Mouse (Mus musculus): ENCODE data around the gene Gabarap. TPM values are rescaled to one million over a fixed set of nuclear protein-coding genes. Genes with fewer than 3 reads are reported as not detected.
A peak's percentile ranks its signal among the peaks of the same experiment; 100 is the strongest.
"Not testable (repeated sequence)": the region's sequence is repeated elsewhere in the genome, so short reads cannot be mapped to it uniquely, and the experiment has no call there.

Gene Gabarap
- total RNA-seq (2021) = 100 to 1,000 TPM; 148 to 170 TPM
- long read RNA-seq, experiment 1, transcript Gabarap-201 (4 exons, 1,351 nt) = major isoform, 192 of 198 reads
- long read RNA-seq, experiment 1, partial matches to known transcripts = 6 of 198 reads
- long read RNA-seq, experiment 1, other reads (novel, unspliced or antisense) = 0 of 198 reads
- long read RNA-seq, experiment 2, transcript Gabarap-201 (4 exons, 1,351 nt) = major isoform, 155 of 163 reads
- long read RNA-seq, experiment 2, partial matches to known transcripts = 7 of 163 reads
- long read RNA-seq, experiment 2, other reads (novel, unspliced or antisense) = 1 of 163 reads

DNA sequence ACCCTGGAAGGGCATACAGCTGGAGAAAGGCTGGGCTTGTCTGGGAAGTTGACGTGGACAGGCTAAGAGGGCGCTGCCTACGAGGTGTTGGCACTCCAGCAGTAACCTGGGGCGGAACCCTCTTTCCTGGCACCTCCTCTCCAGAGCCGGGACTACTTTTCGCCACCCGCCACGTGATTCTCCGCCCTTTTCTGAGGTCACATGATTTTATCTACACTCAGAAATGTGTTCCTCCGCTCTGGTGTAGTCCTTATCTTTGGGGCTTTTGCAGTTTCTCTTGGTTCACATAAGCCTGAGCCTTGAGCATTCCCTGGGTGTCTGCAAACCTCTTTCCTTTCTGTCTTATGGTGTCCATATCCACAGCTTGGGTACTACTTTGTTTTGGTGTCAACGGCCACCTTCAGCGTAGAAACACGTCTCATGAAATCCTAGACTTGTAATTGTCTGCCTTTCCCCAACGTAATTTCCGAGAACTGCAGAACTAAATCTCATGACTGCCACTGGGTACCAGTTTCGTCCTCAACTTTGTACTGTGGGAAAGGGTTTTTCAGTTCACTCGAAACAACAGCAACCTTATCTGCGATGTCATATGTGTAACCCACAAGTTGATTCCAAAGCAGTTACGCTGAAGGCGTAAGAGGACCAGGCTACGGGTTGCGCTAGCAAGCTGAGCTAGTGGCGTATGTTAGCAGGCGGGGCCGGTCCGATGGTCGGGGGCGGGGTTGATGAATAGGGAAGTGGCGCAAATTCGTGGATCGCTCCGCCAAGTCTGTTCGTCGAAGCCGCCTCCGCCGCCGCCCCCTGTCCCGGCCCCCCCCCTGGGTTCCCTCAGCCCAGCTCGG lies at the start of gene Gabarap:
TSS of gene Gabarap (plus strand) at position 294 of the 842 bp plus-strand sequence.
- DNase-seq = peak; percentile 95

DNA sequence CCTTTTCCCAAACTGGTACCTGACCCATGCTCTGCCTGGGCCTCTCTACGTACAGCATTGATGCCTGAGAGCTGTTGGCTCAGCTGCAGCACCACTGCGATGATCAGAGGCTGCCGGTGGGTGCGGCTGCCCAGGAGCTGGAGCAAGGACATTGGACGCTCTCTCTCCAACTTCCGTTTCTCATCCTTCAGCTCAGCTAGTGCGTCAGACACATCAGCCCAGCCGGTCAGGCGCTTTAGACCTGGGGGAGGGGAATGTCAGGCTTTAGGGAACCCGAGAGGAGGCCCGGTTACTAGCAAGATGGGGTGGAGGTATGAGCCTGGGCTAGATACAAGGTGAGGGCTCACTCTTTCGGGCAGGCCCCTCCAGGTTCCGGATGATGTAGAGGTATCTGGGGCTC lies 45.7 kb upstream of the Gabarap start:
- no peak for DNase-seq

DNA sequence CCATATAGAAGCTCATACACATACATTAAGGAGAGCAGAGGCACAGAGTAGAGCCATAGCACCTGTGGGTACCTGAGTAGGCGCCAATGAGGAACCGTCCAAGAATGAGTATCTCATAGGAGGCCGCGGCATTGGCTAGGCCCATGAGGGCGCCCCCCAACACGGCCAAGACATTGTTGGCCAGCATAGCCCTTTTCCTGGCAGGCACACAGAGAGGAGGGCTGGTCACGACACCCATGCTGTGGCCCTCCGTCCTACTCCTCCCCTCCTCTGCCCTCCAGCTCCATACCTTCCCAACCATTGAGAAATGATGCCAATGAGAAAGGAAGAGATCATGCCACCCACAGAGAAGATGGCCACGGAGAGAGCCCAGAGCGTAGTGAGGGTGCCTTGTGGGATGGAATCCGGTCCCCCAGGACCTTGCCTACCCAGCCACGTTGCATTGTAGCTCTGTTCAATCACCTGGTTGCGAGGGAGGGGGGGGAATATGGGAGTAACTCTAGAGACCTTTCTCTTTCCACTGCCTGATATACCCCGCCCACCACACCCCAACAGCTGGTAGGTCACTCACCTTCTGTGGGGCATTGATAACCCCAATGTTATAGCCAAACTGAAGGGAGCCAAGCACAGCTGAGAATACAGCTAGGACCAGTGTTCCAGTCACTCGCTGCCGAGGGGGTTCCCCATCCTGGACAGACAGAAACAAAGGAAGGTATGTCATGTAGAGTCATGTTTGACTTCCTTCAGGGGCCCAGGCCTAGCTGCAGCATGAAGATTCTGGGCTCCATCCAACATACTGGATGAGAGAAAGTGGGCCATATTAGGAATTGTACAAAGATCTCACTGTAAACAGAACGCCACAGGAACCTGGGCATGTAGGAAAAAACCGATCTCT lies 44.7 kb upstream of the Gabarap start:
- no peak for DNase-seq

DNA sequence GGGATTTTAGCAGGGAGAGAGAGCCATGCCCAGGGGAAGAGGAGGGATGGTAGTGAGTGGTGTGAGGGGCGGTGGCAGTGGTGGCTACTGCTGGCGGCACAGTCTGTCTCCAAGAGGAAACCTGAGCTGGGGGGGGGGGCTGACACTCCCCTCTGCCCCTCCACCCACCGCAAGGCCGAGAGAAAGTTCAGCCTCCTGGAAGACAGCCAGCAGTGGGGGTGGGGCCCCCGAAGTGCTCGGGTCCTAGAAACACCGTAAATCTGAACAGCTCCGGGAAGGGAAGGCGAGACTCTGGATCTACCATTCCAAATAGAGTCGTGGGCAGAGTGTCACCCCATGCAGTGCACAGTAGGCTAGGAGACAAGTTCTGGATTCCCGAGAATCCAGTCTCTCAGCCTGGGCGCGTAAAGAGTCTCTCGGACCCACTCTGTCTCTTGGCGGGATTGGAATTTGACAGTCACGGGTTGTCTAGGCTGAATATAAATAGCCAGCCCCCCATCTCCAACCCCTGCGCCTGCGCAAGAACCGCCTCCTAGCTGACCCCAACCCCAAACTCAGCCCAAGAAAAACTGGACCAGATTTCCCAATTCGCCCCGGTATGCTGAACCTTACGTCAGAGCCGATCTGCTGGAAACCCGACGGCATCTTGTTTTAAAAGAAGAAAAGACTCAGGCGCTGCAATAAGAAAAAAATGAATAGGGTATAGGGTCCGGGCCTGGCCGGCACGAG lies 43.4 kb upstream of the Gabarap start:
- peak; percentile 84 for DNase-seq

DNA sequence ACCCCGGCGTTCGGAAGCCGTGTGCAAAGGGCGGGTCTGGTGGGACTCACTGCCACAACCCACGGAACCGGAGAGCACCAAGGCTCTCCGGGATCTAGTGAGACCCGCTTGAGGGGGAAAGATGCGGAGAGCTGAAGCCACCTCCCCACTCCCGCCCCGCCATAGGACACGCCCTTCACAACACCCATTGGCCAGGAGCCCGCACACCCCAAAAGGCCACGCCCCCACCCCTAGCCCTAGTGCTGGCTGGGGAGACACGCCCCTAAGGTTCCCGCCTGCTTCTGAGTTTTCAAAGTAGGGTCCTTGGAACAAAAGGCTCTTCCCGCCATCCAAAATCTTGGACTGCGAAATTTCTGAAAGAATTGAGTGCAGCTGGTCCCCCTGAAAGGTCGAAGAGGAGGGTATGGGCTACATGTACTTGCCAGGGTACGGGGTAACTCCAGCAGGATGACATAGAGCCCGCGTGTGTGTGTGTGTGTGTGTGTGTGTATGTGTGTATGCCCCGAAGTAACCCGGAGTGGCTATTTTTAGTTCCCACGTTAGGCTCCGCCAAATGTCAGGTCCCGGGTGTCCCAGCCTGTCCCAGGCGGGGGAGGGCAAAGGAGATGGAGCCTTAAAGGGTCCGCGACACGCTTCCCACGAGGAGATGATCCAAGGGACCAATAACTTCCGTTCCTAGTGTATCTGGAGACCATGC lies 42.7 kb upstream of the Gabarap start, which contains the start of gene Slc2a4:
TSS of gene Slc2a4 (minus strand) at position 123 of the 697 bp plus-strand sequence.
- DNase-seq = peak; percentile 94

DNA sequence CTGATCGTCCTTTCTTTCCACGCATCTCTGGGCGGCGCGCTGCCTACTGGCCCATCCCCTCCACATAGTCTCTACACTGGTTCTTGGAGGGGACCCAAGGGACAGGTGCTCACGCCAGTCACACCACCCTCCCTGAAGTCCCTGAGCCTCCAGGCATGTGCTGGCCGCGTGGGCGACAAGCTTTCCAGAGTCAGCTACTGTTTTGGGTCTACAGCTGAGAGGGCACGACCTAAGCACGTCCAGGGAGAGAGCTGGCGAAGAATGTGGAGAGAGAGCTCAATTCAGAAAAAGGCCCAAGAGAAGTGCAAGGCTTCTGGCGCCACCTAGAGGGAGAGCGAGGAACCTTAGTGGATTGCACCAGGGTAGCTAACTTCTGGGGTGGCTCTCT lies 42.2 kb upstream of the Gabarap start:
- DNase-seq = peak; percentile 86

DNA sequence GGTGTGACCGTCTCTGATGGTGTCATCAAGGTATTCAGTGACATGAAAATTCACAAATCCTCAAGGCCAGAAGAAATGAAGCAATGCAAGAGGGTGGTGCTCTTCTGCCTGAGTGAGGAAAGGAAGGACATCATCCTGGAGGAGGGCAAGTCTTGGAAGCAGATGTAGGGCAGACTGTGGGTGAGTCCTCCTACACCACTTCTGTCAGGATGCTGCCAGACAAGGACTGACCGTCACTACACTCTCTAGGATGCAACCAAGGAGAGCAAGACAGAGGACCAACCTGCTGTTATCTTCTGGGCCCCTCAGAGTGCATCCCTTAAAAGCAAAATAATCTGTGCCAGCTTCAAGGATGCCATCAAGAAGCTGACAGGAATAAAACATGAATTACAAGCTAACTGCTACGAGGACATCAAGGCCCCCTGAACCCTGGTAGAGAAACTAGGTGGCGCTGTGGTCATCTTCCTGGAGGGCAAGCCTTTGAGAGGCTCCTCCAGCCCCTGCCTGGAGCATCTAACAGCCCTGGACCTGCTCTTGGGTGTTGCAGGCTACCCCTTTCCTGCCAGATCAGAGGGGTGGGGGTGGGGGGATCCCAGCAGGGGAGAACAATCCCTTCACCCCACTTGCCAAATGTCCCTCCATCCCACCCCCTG lies 40.0 kb upstream of the Gabarap start:
- DNase-seq = no peak

DNA sequence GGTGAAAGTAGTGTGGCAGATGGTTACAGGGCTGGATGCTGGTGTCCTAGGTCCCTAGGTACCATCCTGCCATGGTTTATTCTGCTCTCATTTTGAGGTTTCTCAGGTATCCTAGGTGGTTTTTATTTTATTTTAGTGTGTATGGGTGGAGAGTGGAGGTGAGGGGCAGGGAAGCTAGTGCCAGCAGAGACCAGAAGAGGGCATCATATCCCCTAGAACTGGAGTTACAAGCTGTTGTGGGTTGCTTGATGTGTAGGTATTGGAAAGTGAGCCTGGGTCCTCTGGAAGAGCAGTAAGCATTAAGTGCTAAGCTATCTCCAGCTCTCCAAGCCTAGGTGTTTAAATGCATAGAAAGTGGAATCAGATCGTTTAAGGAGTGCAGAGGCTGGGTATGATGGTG lies 38.7 kb upstream of the Gabarap start:
- no peak for DNase-seq

DNA sequence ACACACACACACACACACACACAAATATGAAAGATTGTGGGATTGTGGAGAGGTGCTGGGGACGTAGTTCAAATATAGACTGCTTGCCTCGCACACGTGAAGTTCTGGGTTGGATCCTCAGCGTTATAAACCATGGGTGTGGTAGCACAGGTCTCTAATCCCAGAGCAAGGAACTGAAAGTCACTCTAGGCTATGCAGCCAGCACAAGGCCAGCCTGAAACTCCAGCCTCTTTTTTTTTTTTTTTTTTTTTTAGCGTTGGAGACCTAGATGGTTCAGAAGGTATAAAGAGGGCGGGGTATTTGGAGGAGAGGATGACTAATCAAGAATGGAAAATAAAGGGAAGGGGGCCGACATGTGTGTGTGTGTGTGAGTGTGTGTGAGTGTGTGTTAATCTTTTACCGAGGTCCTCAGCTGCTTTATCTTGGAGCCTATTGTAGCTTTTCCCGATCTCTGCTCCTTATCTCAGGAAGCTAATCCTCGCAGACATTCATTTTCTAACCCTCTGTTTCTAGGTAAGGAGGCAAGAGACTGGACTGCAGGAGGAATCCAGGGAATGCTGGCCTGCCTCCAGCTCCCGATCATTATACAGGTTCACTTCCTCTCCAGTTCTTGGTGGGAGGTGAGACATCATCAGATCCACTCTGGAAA lies 37.6 kb upstream of the Gabarap start:
- no peak for DNase-seq

DNA sequence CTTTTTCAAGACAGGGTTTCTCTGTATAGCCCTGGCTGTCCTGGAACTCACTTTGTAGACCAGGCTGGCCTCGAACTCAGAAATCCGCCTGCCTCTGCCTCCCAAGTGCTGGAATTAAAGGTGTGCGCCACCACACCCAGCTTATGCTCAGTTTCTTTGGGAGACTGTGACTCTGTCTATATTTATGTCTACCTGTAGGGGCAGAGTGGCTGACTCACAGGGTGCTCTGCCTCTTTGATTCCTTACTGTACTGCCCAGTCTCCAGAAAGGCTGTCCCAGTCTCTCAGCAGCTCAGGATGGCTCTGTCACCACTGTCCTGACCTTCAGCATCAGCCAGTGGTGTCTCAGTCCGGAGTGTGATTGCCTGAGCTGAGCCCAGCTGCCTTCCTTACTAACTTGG lies 35.3 kb upstream of the Gabarap start:
- not testable (repeated sequence) for DNase-seq

DNA sequence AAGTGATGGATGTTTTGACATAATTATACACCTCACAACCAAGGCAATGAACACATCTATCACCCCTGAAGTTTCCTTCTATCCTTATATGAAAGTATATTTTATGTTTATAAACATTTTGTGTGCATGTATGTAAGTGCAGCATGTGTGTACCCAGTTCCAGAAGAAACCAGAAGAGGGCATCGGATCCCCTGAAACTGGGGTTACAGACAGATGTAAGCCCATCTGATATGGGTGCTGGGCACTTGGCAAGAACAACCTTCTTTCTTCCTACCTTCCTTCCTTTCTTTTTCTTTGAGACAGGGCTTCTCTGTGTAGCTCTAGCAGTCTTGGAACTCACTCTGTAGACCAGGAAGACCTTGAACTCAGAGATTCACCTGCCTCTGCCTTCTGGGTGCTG lies 34.7 kb upstream of the Gabarap start:
- no peak for DNase-seq

DNA sequence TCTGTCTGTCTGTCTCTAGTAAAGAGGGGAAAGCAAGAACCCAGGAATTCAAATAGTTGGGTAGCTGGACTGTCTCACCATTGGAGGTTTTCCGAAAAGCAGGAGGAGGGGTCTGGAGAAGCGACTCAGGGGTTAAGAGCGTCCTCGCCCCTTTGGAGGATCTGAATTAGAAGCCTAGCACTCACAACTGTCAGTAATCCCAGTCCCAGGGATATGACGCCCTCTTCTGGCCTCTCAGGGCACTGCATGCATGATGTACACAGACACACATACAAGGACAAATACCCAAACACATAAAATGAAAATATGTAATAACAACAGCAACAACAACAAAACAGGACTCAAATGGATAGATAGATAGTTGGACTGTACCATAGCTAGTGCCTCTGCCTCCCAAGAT lies 30.3 kb upstream of the Gabarap start:
- DNase-seq = no peak

DNA sequence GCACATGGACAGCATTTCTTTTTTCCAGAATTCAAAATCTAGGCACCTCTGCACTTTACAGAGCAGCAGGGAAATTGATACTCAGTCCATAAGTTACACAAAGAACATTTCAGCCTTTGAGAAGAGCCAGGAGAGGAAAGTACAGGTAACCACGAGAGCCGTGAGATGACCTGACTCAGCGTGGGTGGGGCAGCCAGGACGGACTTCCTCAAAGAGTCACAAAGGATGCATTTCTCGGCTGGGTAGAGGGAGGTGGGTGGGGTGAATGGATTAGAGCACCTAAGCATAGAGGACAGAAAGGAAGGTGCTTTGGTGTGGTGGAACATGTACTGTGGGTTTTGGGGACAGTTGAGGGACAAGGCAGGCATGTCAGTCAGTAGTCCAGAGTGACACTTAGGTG lies 29.1 kb upstream of the Gabarap start:
- DNase-seq = no peak

DNA sequence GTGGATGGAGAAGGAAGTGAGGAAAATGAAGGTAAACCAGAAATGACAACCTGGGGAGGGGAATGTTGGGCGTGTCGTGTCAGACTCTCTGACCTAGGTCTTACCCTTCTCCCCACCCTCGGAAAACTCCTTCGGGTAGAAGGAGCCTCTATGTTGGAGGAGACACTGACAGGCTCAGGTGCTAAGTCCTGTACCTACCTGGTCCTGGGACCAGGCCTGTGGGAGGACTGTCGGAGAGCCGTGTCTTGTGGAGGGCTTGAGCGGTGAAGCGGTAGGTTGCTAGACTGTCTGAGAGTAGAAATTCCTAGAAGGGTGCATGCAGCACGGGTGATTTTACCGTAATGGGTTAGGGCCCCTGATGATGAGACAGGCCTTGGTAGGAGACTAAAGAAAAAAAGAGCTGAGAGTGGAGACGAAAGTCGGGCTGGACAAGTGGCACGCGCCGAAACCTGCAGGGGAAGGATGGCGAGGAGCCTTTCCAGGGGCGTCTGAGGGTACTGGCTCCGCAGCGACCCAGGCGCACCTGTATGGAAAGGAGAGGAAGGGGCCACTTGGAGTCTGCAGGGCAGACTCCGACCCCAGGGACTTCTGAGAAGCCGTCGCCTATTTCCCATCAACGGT lies 26.2 kb upstream of the Gabarap start, which contains the start of gene Cldn7:
TSS of gene Cldn7 (plus strand) at position 130 of the 621 bp plus-strand sequence.
- no peak for DNase-seq

DNA sequence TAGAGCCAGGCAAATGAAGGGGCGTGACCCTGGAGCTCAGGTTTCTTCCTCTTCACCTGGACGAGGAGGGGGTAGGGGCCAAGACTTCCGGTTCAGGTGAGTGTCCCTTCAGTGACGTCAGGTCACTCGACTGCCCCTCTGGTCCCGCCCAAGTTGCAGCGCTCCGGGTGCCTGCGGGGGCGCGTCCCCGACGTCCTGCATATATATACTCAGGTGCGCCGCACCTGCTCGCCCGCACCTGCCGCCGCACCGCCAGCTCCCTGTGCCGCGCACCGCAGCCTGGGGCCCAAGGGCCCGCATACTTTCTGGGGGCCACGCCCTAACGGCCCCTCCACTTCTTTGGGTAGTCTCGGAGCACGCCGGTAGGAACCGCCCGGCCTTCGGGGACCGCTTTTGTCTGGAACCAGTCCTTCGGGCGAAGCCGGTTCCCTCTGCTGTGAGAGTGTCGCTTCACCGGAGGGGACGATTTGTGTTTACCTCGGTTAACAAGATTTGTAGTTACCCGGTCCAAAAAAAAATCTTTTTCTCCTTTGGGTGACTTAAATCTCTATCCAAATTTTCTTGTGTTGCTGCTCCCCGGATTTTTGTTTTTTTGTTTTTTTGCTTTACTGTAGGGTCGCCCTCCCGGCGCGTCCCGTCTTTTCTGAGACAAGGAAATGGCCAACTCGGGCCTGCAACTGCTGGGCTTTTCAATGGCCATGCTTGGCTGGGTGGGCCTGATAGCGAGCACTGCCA lies 25.5 kb upstream of the Gabarap start:
- no peak for DNase-seq

DNA sequence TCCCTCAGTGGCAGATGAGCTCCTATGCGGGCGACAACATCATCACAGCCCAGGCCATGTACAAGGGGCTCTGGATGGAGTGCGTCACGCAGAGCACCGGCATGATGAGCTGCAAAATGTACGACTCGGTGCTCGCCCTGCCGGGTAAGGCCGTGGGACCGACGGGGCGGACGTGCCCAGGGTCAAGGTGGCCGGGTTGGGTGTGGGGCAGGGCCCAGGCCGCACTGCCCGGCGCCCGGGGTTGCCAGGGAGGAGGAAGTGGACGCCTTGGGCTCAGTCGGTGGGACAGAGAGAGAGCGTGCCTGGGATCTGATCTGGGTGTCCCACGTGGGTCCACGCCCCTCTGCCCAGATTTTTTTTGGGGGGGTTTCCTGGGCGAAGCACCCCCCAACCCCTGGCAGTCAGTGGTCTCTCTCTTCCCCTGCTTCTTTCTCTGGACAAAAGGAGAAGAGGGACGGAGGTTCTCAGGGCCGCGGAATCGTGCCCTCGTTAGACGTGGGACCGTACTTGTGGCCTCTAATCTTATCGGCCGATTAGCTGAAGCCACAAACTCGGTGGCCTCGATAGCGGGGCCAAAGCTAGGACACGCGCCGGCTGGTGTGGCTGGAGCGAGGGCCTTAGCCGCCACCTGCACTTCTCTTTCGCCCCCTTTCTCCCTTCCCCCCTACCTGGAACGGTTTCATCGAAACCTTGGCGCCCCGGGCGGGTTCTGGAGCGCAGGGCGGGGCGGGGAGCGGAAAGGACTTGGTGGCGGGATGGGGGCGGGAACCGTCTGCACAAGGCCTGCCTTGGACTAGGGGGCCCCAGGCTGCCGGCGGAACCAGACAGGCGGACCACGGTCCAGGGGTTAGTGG lies 24.7 kb upstream of the Gabarap start:
- DNase-seq = no peak

DNA sequence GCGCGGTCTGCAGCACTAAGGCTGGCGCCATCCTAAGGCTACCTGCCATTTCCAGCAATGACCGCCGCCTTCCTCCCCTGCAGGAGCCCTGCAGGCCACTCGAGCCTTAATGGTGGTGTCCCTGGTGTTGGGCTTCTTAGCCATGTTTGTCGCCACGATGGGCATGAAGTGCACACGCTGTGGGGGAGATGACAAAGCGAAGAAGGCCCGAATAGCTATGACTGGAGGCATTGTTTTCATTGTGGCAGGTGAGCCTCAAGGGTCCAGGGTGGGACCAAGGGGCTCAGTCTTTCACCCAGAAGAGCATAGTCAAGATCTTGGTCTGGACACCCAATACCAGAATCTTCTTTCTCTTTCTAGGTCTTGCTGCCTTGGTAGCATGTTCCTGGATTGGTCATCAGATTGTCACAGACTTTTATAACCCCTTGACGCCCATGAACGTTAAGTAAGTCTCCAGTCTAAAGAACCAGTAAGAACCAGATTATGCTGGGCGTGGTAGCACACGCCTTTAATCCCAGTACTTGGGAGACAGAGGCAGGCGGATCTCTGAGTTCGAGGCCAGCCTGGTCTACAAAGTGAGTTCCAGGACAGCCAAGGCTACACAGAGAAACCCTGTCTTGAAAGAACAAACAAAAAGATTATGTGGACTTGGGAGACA lies 24.0 kb upstream of the Gabarap start:
- DNase-seq = no peak
